Mouse (Mus musculus): Measurements from ENCODE around the gene Kcng4. TPM values are rescaled to one million over a fixed set of nuclear protein-coding genes. Genes with fewer than 3 reads are reported as not detected.

The Kcng4 gene
- polyA plus RNA-seq, 1 experiment from 2014 or later = 0.43 TPM

- peaks cover 5% of the 10 kb centered on the region; the same call in 1 of the 2 replicates for H3K27me3 ChIP-seq
- no peaks in the 10 kb centered on the region for H3K36me3 ChIP-seq
- WGBS = 65% methylated on average over 7 of the region's 7 CpGs
- H3K4me1 ChIP-seq = no peaks in the 10 kb centered on the region
- H3K4me3 ChIP-seq (replicated peaks) = no peak overlapping the region
- no peak overlapping the region for H3K9ac ChIP-seq
- ATAC-seq (ENCODE audit: insufficient number of reproducible peaks, low FRiP score, low TSS enrichment, low read depth) = no peak
- H3K27ac ChIP-seq (replicated peaks) = no peak overlapping the region
- H3K9me3 ChIP-seq (replicated peaks) = no peaks in the 10 kb centered on the region
- H3K4me2 ChIP-seq (replicated peaks) = no peak overlapping the region
These were observed 19.1 kb downstream of the Kcng4 start for GRCm38 (mm10) chr8:119616358-119616757.

- Histone ChIP-seq H3K9ac (no peak overlapping the region), H3K4me2 (replicated peaks) (no peak overlapping the region), H3K36me3 (no peaks in the 10 kb centered on the region), H3K9me3 (replicated peaks) (no peaks in the 10 kb centered on the region), H3K4me1 (no peaks in the 10 kb centered on the region), H3K4me3 (replicated peaks) (no peak overlapping the region), H3K27ac (replicated peaks) (no peak overlapping the region), H3K27me3 (peaks cover 5% of the 10 kb centered on the region; the same call in 1 of the 2 replicates)
- 68% methylated on average over 14 of the region's 14 CpGs for WGBS
- no peak for ATAC-seq (ENCODE audit: insufficient number of reproducible peaks, low FRiP score, low TSS enrichment, low read depth)
These were observed 20.4 kb downstream of the Kcng4 start for GRCm38 (mm10) chr8:119615096-119615495.

GRCm38 (mm10) chr8:119612471-119612870, 23.0 kb downstream of the Kcng4 start, which contains the start of gene Adad2:
Adad2 (plus strand) TSS chr8:119612747.
- H3K36me3 ChIP-seq = no peaks in the 10 kb centered on the region
- 83% methylated on average over 26 of the region's 26 CpGs for WGBS
- peaks cover 5% of the 10 kb centered on the region; the same call in 1 of the 2 replicates for H3K27me3 ChIP-seq
- no peak within 1 kb of the TSS for H3K27ac ChIP-seq (replicated peaks)
- H3K4me2 ChIP-seq (replicated peaks) = no peak within 1 kb of the TSS
- H3K4me3 ChIP-seq (replicated peaks) = no peak within 1 kb of the TSS
- H3K9ac ChIP-seq = no peak within 1 kb of the TSS
- no peak for ATAC-seq (ENCODE audit: insufficient number of reproducible peaks, low FRiP score, low TSS enrichment, low read depth)
- H3K4me1 ChIP-seq = no peaks in the 10 kb centered on the region
- no peaks in the 10 kb centered on the region for H3K9me3 ChIP-seq (replicated peaks)

GRCm38 (mm10) chr8:119606224-119606623, 29.3 kb downstream of the Kcng4 start:
- Histone ChIP-seq H3K27me3 (no peaks in the 10 kb centered on the region), H3K4me2 (replicated peaks) (no peak overlapping the region), H3K36me3 (peaks cover 11% of the 10 kb centered on the region), H3K9me3 (replicated peaks) (no peaks in the 10 kb centered on the region), H3K27ac (replicated peaks) (no peak overlapping the region), H3K4me1 (peaks cover 16% of the 10 kb centered on the region), H3K9ac (no peak overlapping the region), H3K4me3 (replicated peaks) (no peak overlapping the region)
- WGBS = 84% methylated on average over 2 of the region's 2 CpGs
- ATAC-seq (ENCODE audit: insufficient number of reproducible peaks, low FRiP score, low TSS enrichment, low read depth) = no peak

GRCm38 (mm10) chr8:119604996-119605395, 30.5 kb downstream of the Kcng4 start, which contains the start of gene Taf1c:
Taf1c (minus strand) TSS chr8:119605222.
- ATAC-seq (ENCODE audit: insufficient number of reproducible peaks, low FRiP score, low TSS enrichment, low read depth) = peak; percentile 68
- Histone ChIP-seq H3K4me1 (peaks cover 16% of the 10 kb centered on the region), H3K4me2 (replicated peaks) (peak within 1 kb of the TSS; percentile 78), H3K36me3 (peaks cover 23% of the 10 kb centered on the region), H3K9me3 (replicated peaks) (no peaks in the 10 kb centered on the region), H3K27ac (replicated peaks) (0 out of 2 replicates have a peak within 1 kb of the TSS, but pooled peaks have one; percentile 17), H3K4me3 (replicated peaks) (peak within 1 kb of the TSS; percentile 61), H3K9ac (peak within 1 kb of the TSS; percentile 59), H3K27me3 (no peaks in the 10 kb centered on the region)
- WGBS = 0% methylated on average over 23 of the region's 23 CpGs

GRCm38 (mm10) chr8:119604398-119604803, 31.1 kb downstream of the Kcng4 start:
- peaks cover 16% of the 10 kb centered on the region for H3K4me1 ChIP-seq
- H3K9me3 ChIP-seq (replicated peaks) = no peaks in the 10 kb centered on the region
- WGBS = 41% methylated on average over 12 of the region's 12 CpGs
- H3K27me3 ChIP-seq = no peaks in the 10 kb centered on the region
- H3K36me3 ChIP-seq = peaks cover 29% of the 10 kb centered on the region
- H3K27ac ChIP-seq (replicated peaks) = 0 out of 2 replicates have a peak overlapping the region, but pooled peaks have one; percentile 17
- no peak for ATAC-seq (ENCODE audit: insufficient number of reproducible peaks, low FRiP score, low TSS enrichment, low read depth)
- peak overlapping the region; percentile 59 for H3K9ac ChIP-seq
- H3K4me3 ChIP-seq (replicated peaks) = peak overlapping the region; percentile 61
- peak overlapping the region; percentile 78 for H3K4me2 ChIP-seq (replicated peaks)

- Histone ChIP-seq H3K27ac (replicated peaks) (no peak overlapping the region), H3K9ac (no peak overlapping the region), H3K27me3 (no peaks in the 10 kb centered on the region), H3K36me3 (peaks cover 35% of the 10 kb centered on the region), H3K4me1 (peaks cover 16% of the 10 kb centered on the region), H3K4me3 (replicated peaks) (peak overlapping the region; percentile 61), H3K4me2 (replicated peaks) (peak overlapping the region; percentile 78), H3K9me3 (replicated peaks) (no peaks in the 10 kb centered on the region)
- WGBS = 89% methylated on average over 4 of the region's 4 CpGs
- ATAC-seq (ENCODE audit: insufficient number of reproducible peaks, low FRiP score, low TSS enrichment, low read depth) = no peak
These were observed 31.7 kb downstream of the Kcng4 start for GRCm38 (mm10) chr8:119603771-119604170.

- Histone ChIP-seq H3K4me1 (no peaks in the 10 kb centered on the region; the same call in 1 of the 2 replicates), H3K27ac (replicated peaks) (no peak overlapping the region), H3K36me3 (peaks cover 1% of the 10 kb centered on the region; the same call in 1 of the 2 replicates), H3K27me3 (no peaks in the 10 kb centered on the region), H3K9ac (no peak overlapping the region), H3K4me3 (replicated peaks) (no peak overlapping the region), H3K9me3 (replicated peaks) (no peaks in the 10 kb centered on the region), H3K4me2 (replicated peaks) (no peak overlapping the region)
- no peak for ATAC-seq (ENCODE audit: insufficient number of reproducible peaks, low FRiP score, low TSS enrichment, low read depth)
- 86% methylated on average over 7 of the region's 7 CpGs for WGBS
These were observed 44.0 kb downstream of the Kcng4 start for GRCm38 (mm10) chr8:119591456-119591855.

- no peak overlapping the region for H3K4me3 ChIP-seq (replicated peaks)
- no peaks in the 10 kb centered on the region for H3K9me3 ChIP-seq (replicated peaks)
- no peak overlapping the region for H3K9ac ChIP-seq
- no peaks in the 10 kb centered on the region for H3K36me3 ChIP-seq
- H3K4me2 ChIP-seq (replicated peaks) = no peak overlapping the region
- H3K27ac ChIP-seq (replicated peaks) = no peak overlapping the region
- WGBS = 80% methylated on average over 14 of the region's 14 CpGs
- H3K27me3 ChIP-seq = no peaks in the 10 kb centered on the region
- ATAC-seq (ENCODE audit: insufficient number of reproducible peaks, low FRiP score, low TSS enrichment, low read depth) = no peak
- peaks cover 5% of the 10 kb centered on the region for H3K4me1 ChIP-seq
These were observed 45.1 kb downstream of the Kcng4 start for GRCm38 (mm10) chr8:119590348-119590747.

GRCm38 (mm10) chr8:119588844-119589243, 46.6 kb downstream of the Kcng4 start:
- no peak for ATAC-seq (ENCODE audit: insufficient number of reproducible peaks, low FRiP score, low TSS enrichment, low read depth)
- peaks cover 5% of the 10 kb centered on the region for H3K4me1 ChIP-seq
- H3K4me3 ChIP-seq (replicated peaks) = no peak overlapping the region
- no peaks in the 10 kb centered on the region for H3K36me3 ChIP-seq
- no peak overlapping the region for H3K4me2 ChIP-seq (replicated peaks)
- H3K9ac ChIP-seq = no peak overlapping the region
- H3K27ac ChIP-seq (replicated peaks) = no peak overlapping the region
- whole genome bisulfite sequencing = 19% methylated on average over 10 of the region's 10 CpGs
- H3K27me3 ChIP-seq = no peaks in the 10 kb centered on the region
- no peaks in the 10 kb centered on the region for H3K9me3 ChIP-seq (replicated peaks)

- no peaks in the 10 kb centered on the region for H3K27me3 ChIP-seq
- H3K36me3 ChIP-seq = no peaks in the 10 kb centered on the region
- no peak overlapping the region for H3K27ac ChIP-seq (replicated peaks)
- H3K9ac ChIP-seq = no peak overlapping the region
- peaks cover 5% of the 10 kb centered on the region for H3K4me1 ChIP-seq
- WGBS = 57% methylated on average over 4 of the region's 4 CpGs
- no peak overlapping the region for H3K4me2 ChIP-seq (replicated peaks)
- no peak for ATAC-seq (ENCODE audit: insufficient number of reproducible peaks, low FRiP score, low TSS enrichment, low read depth)
- H3K4me3 ChIP-seq (replicated peaks) = no peak overlapping the region
- no peaks in the 10 kb centered on the region for H3K9me3 ChIP-seq (replicated peaks)
These were observed 47.2 kb downstream of the Kcng4 start for GRCm38 (mm10) chr8:119588321-119588720.

GRCm38 (mm10) chr8:119585901-119586300, 49.6 kb downstream of the Kcng4 start:
- WGBS = 18% methylated on average over 23 of the region's 24 CpGs

More at GRCm38 (mm10) chr8:119585901-119586300, 49.6 kb downstream of the Kcng4 start:
- Histone ChIP-seq H3K36me3 (no peaks in the 10 kb centered on the region), H3K27me3 (no peaks in the 10 kb centered on the region), H3K27ac (replicated peaks) (no peak overlapping the region), H3K9ac (no peak overlapping the region; the same call in 1 of the 2 replicates), H3K4me2 (replicated peaks) (peak overlapping the region; percentile 61), H3K9me3 (replicated peaks) (no peaks in the 10 kb centered on the region), H3K4me3 (replicated peaks) (peak overlapping the region; percentile 37), H3K4me1 (peaks cover 5% of the 10 kb centered on the region)
- no peak for ATAC-seq (ENCODE audit: insufficient number of reproducible peaks, low FRiP score, low TSS enrichment, low read depth)
